ENCODE assay signal across 8 mouse cellular contexts in genomic region chr2:20649817-20650216, GRCm38 (mm10).
DNase-seq lines count a peak whose midpoint lies in the region; ATAC-seq and TF ChIP-seq lines count a peak whose summit lies in the region.

No protein-coding gene starts in this region.

- H3K4me1 ChIP-seq in forebrain, embryonic 15.5 days, result peaks cover 7% of the 10 kb centered on the region
- peaks cover under 1% of the 10 kb centered on the region for H3K4me1 ChIP-seq in forebrain, embryonic 12.5 days
- no peaks in the 10 kb centered on the region for H3K4me1 ChIP-seq in liver, postnatal 0 days (ENCODE audit: insufficient read depth)

- peak; percentile 67 to 84 for DNase-seq in adrenal gland, postnatal 36 days
- peak; percentile 42 for DNase-seq in kidney, adult 18-20 months
- DNase-seq in left cerebral cortex, adult 8-10 months (ENCODE audit: low spot score in 2 of 2), result peak; percentile 8 to 34
- DNase-seq in right cerebral cortex, postnatal 14 days, result peak; percentile 29
- no peak for DNase-seq in liver, postnatal 0 days
- DNase-seq in cerebellum, postnatal 36 days, result no peak

- H3K9ac ChIP-seq in forebrain, embryonic 15.5 days (replicated peaks), result no peak overlapping the region
- no peak overlapping the region for H3K9ac ChIP-seq in forebrain, embryonic 12.5 days
- no peak overlapping the region for H3K9ac ChIP-seq in liver, postnatal 0 days (replicated peaks)

- no peak overlapping the region for H3K4me3 ChIP-seq in forebrain, embryonic 15.5 days
- no peak overlapping the region for H3K4me3 ChIP-seq in forebrain, embryonic 12.5 days (replicated peaks)
- no peak overlapping the region for H3K4me3 ChIP-seq in liver, postnatal 0 days (ENCODE audit: low read depth, low read length)

- no peaks in the 10 kb centered on the region for H3K27me3 ChIP-seq in forebrain, embryonic 15.5 days
- no peaks in the 10 kb centered on the region for H3K27me3 ChIP-seq in forebrain, embryonic 12.5 days
- no peaks in the 10 kb centered on the region for H3K27me3 ChIP-seq in liver, postnatal 0 days (ENCODE audit: insufficient read depth, low read length)

- H3K9me3 ChIP-seq in forebrain, embryonic 15.5 days, result no peaks in the 10 kb centered on the region
- H3K9me3 ChIP-seq in forebrain, embryonic 12.5 days, result no peaks in the 10 kb centered on the region
- no peaks in the 10 kb centered on the region for H3K9me3 ChIP-seq in liver, postnatal 0 days (ENCODE audit: low read length)

- no peak for TF ChIP-seq EP300 in liver, postnatal 0 days (IDR thresholded peaks at IDR 0.05; ENCODE audit: low read depth)

- 0 out of 2 replicates have a peak, but pooled peaks have one; percentile 35 for ATAC-seq in forebrain, embryonic 15.5 days (replicated peaks)
- ATAC-seq in forebrain, embryonic 12.5 days (ENCODE audit: low FRiP score), result no peak
- ATAC-seq in liver, postnatal 0 days, result no peak

- no peaks in the 10 kb centered on the region for H3K36me3 ChIP-seq in forebrain, embryonic 15.5 days
- H3K36me3 ChIP-seq in forebrain, embryonic 12.5 days (replicated peaks), result no peaks in the 10 kb centered on the region
- no peaks in the 10 kb centered on the region for H3K36me3 ChIP-seq in liver, postnatal 0 days (replicated peaks; ENCODE audit: insufficient read depth, low read length)

- H3K4me2 ChIP-seq in forebrain, embryonic 15.5 days (replicated peaks), result no peak overlapping the region
- H3K4me2 ChIP-seq in forebrain, embryonic 12.5 days, result no peak overlapping the region
- no peak overlapping the region for H3K4me2 ChIP-seq in liver, postnatal 0 days (ENCODE audit: low read depth, low read length)

- TF ChIP-seq CTCF in liver, postnatal 0 days (IDR thresholded peaks at IDR 0.05; ENCODE audit: low read depth), result no peak

- WGBS in forebrain, embryonic 15.5 days, result 29% methylated on average over 4 of the region's 4 CpGs
- WGBS in forebrain, embryonic 12.5 days, result 40% methylated on average over 4 of the region's 4 CpGs
- 12% methylated on average over 4 of the region's 4 CpGs for WGBS in liver, postnatal 0 days (ENCODE audit: insufficient replicate concordance)

- no peak overlapping the region for H3K27ac ChIP-seq in forebrain, embryonic 15.5 days (replicated peaks)
- no peak overlapping the region for H3K27ac ChIP-seq in forebrain, embryonic 12.5 days
- H3K27ac ChIP-seq in liver, postnatal 0 days (ENCODE audit: low read depth), result no peak overlapping the region

Comparison
In these comparisons a context has a peak if more than half of its experiments do, and no peak if none do; other contexts are left out.
1. DNase-seq: peak in adrenal gland, postnatal 36 days (2 of 2), kidney, adult 18-20 months (single experiment), left cerebral cortex, adult 8-10 months (2 of 2) and right cerebral cortex, postnatal 14 days (single experiment); none in liver, postnatal 0 days (single experiment) and cerebellum, postnatal 36 days (0 of 2).